Mouse (Mus musculus): Measurements from ENCODE around the gene Rgs14. TPM values are rescaled to one million over a fixed set of nuclear protein-coding genes. Genes with fewer than 3 reads are reported as not detected.

Rgs14 gene
- polyA plus RNA-seq, 1 experiment from 2014 or later = 62.3 TPM

DNA sequence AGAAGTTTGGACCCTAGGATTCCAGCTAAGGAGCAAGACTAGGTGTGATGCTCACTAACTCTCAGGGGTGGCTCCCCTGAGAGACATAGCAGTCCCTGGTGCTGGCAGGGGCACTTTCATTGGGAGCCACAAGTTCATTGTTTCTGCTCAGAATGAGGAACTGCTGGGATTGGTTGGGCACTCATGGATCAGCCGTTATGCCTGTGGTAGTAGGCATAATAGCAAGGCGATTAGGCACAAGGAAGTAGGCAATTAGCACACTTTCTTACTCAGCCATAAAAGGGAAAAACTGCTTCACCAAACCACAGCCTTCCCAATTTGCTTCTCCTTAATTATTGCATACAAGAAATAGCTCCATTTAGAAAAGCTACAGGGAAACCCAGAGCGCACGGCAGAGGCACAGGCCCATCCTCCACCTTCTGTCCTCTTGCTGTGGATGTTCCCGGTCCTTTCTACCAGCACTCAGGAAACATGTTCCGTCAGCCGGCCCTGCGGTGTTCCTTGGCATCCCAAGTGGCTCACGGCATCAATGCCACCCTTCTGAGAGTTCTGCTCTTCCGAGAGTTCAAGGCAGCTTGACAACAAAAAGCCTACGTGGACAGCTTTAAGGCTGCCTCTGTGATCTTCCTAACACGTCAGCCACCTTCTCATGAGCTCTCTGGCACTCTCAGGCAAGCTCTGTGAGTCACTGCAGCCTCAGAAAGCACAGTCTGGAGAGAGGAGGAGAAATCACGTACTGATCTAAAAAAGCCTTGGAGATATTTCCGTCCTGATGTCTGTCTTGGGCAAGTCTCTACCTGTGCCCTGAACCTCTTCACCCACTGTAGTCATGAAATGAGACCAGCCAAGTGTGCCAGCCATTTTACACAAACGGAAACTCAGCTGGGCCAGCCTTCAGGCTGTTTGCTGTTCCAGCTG, 34.7 kb downstream of the Rgs14 start:
- no peak for DNase-seq (ENCODE audit: low spot score)

DNA sequence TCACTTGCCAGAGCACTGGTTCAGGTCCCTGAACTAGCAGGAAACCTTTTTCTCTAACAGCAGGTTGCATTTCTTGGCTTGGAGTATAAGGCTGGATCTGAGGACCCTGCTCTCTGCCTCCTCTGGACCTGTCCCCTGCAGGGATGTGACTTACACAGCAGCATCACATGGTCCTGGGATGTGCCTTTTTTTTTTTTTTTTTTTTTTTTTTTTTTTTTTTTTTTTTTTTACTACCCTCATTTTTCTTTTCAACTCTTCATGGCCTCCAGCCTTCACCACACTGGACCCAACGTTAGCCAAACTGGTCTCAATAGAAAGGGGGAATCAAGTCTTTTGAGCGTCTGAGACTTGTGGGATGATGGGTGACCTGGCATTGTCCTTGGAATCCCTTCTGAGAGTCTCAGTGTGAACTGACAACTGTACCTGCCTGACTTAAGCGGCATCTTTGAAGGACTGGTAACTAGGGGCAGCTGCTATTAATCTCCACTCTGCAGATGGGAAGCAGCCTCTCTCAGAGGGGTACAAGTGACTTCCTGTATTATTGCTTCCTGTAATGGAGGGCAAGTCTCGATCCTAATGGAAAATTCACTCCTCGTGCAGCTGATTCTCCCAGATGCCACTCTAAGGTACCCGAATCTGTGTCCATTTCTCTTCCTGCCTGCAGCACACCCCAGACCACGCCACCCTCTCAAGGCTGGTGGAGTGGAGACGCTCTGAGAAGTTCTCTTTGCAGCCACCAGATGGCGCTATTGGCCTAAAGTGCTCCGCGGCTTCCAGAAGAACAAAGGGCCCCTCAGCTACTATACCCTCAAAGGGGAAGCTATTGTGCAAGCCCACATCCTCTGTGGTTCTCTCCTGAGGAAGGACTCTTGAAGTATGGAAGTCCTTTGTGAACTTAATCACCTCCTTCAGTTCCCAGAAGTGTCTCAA, 35.6 kb downstream of the Rgs14 start:
- DNase-seq (ENCODE audit: low spot score) = peak; percentile 96

DNA sequence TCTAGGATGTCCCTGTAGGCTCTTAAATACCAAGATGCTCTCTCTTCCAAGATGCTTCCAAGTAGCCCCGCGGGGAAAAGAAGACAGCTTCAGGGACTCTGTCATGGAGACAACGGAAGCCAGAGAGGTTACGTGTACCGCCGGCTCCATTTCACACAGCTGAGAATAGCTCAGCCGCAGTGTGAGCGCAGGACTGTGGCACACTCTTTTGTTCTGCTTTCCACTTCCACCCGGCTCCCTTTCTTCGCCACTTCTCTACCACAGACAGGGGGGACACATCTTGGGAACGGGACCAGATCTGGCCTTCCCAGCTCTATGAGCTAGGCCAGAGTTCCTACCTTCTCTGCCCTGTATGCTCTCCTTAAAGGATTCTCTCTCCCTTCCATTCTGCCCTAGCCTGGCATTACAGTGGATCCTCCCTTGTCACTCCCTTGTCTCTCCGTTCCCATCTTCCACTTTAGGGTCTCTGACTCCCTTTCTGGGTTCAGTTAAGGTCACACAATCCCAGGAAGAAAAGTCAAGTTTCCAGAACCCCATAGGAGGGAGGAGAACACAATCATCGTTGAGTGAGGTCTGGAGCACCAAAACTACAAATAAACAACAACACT, 36.4 kb downstream of the Rgs14 start:
- DNase-seq (ENCODE audit: low spot score) = no peak

DNA sequence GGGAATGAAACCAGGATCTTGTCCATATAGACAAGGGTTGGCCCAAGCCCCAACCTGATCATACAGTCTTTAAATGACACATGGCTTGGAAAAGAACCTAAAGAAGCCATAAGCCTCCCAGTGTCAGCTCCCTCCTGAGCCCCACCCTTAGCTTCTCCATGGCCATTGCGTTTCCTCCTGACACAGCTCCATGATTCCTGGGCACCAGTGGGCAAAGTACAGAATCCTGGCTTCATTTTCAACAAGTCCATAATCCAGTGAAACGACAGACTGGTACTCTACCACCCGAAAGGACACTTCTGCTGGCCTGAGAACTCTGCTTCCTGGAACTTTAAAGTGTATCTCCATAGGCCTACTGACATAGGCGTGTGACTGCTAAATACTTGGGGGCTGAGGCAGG, 37.8 kb downstream of the Rgs14 start:
- DNase-seq (ENCODE audit: low spot score) = no peak

DNA sequence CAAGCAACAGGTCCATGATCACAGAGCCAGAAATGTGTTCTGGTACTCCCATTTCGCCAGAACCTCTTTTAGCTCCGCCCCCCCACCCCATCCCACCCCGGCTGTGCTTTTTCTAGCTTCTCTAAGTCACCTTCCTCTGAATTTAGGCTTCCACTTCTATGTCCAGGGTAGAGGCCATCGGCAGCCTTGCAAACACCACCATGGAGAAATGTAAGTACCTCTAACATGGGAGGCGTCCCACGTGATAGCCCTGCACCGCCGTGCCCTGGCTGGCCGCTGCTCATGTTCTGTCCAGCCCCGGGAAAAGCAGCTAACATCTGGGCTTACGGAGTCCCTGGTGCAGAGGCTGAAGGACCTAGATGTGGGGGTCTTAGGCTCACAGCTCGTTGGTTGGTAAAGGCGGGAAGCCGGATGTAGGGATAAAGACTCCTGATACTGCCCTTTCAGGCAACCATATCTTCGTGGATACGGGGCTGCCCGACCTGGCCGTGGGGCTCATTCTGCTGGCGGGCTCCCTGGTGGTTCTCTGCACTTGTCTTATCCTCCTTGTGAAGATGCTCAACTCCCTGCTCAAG, 39.1 kb downstream of the Rgs14 start:
- DNase-seq (ENCODE audit: low spot score) = no peak

DNA sequence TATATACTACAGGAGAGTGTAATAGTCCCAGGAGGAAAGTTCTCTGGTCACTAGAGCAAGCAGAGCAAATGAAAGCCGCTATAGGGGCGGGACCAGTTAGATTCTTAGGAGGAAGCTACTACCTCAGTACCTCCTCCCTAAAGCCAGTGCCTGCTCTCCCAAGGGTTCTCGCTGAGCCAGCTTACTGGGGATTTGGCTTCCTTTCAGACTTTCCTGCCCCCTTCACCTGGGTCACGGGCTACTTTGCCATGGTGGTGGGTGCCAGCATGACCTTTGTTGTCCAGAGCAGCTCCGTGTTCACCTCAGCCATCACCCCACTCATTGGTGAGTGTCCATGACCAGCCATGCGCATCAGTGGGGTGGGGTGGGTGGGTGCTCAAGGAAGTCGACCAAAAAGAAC, 42.3 kb downstream of the Rgs14 start:
- DNase-seq (ENCODE audit: low spot score) = no peak

DNA sequence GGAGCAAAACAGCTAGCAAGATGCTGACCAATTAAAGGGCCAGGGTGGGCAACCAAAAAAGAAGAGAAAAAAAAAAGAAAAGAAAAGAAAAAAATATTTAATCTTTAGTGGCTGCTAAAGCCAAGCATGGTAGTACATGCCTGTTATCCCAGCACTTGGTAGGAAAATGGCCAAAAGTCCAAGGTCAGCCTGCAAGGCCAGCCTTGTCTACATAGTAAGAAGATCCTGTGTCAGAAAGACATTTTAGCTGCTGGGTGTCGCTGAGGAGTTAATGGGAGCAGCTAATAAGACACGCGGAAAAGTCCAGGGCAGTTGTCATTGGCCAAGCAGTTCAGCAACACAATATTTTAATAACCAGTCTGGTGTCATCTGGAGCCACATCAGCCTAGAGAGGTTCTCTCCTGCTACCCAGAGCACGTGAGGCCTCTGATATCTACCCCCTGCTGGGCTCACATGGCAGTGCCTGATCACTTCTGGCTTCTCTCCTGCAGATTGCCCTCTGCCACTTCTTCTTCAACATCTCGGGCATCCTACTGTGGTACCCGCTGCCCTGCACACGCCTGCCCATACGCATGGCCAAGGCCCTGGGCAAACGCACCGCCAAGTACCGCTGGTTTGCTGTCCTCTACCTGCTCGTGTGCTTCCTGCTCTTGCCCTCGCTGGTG, 43.2 kb downstream of the Rgs14 start:
- no peak for DNase-seq (ENCODE audit: low spot score)

DNA sequence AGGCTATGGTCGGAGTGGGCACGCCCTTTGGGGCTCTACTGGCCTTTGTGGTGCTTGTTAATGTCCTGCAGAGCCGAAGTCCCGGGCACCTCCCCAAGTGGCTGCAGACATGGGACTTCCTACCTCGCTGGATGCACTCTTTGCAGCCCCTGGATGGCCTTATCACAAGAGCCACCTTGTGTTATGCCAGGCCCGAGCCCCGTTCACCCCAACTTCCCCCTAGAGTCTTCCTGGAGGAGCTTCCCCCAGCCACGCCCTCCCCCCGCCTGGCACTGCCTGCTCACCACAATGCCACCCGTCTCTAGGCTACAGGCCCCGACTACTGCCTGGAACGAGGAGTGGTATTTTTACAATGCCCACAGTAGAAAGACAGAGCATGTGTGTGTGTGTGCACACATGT, 43.8 kb downstream of the Rgs14 start:
- DNase-seq (ENCODE audit: low spot score) = no peak

DNA sequence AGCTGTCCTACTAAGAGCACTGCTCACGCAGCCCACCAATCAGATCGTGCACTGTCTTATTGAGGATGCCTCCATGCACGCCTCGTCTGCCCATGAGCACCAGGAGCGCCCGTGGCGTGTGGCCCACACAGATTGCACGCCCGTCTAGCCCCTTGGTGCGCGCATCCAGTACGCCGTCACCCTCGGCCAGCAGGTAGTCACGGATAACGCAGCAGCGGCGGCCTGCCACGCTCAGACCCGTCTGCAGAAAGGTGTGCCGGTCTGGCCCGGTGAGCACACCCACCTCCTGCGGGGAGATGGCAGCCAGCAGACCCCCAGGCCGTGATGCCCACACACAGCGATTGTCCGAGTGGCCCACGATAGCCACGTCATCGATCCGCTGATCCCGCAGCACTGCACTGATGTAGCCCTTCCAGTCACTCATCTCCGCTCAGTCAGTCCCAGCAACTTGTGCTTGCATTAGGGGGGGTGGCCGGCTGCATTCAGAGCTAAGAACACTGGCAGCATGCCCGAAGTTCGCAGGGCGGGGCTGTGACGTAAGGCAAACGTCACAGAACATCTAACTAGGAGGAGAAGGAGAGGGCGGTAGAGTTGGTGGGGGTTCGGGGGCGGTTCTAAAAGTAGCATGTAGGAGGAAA, 45.3 kb downstream of the Rgs14 start, which contains the start of gene Pfn3:
Gene Pfn3, minus strand, starts transcription at position 490 of the 638 bp plus-strand sequence.
- no peak for DNase-seq (ENCODE audit: low spot score)

DNA sequence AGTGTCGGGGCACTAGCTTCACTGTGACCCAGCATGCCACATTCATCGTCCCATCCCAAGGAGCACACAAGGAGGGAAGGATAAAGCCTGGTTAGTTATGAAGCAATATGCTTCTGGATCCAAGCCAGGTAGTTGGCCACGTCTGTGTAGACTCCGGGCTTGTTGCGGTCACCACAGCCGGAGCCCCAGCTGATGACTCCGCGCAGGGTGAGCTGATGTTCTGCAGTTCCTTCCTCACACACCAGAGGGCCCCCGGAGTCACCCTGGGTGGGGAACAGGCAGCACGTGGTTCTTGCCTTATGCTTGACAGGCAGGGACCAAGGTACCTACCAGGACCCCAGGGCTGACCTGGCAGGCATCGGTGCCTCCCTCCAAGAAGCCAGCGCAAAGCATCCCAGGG, 48.5 kb downstream of the Rgs14 start:
- DNase-seq (ENCODE audit: low spot score) = peak; percentile 86

DNA sequence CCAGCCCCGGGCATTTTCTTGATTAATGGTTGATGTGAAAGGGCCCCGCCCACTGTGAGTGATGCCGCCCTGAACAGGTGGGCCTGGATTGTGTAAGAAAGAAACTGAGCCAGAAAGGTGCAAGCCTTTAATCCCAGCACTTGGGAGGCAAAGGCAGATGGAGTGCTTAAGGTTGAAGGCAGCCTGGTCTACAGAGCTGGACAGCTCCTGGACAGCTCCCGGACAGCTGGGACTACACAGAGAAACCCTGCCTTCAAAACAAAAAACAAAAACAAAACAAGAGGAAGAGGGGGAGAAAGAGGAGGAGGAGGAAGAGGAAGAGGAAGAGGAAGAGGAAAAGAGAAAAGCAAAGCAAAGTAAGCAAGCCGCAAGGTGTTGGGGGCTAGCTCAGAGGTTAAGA, 49.6 kb downstream of the Rgs14 start:
- DNase-seq (ENCODE audit: low spot score) = no peak

DNA sequence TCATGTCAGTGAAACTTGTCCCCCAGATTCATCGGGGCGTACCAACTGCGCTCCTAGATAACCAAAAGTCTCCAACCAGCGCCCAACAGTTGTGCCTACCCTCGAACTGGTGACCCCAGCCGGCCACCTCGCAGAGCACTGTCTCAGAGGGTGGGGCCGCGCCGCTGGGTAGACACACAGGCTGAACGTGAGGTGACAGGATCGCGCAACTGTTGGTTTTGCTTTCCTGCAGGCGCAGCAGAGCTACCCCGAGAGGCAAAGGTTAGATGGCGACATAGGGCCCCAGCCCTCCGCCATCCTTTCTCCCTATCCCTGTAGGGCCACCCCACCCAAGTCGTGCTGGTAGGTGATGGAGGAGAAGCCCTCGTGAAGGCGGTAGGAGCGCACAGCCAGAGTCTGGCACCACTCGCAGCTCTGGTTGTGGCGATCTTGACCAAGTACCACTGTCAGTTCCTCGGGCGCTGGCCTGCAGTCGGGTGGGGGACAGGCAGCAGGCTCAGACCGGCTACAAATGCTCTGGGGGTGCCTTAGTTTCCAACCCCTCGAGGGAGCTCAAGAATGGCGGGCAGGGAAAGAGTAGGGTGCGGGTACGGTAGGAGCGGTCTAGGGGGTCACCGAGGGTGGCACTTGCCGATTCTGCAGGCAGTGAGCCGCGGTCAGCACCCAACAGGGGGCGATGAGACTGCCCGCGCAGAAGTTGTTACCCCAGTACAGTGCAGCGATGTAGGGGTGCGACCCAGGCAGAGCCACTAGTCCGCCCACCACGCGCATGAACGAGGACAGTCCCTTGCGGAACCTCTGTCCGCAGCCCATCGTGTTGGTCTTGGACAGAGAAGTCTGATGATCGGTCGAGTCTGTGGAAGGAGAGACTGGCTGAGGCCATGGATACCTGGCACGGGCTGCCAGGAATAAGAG, 50.7 kb downstream of the Rgs14 start:
- no peak for DNase-seq (ENCODE audit: low spot score)

DNA sequence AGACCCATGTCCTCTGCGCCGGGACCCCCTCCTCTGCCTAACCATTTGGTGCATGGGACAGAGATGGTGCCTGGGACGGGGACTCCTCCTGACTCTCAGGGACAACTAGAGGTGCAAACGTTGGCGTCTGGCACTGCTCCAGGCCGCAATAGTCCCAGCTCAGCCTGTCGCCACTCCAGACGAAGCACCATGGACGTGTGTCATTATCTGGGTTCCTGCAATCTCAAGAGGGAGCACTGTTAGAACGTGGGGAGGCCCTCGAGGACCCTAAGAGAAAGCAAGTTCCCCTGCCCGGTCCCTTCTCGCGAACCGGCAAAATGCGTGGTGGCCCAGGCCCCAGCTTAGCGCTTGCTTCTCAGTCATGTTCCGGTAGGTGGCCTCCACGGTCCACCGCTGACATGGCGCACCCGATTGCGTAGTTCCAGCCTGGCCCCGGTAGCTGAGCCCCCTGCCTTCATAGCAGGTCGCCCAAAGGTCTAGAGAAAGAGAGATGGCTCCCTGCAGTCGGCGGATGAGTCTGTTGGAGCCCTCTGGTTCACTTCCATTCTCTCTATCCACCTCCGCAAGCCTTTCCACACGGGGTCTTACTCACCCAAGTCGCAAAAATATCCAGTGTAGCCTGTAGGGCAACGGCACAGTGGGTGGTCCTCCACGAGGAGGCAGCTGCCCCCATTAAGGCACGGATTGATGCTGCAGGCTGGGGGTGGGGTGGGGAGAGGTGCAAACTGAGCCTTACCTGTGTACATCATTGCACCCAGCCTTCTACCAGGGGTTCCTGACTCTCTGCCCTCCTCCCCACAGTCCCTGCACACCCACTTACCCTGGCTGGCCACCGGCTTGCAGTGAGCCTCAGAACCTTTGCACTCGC, 51.6 kb downstream of the Rgs14 start:
- peak; percentile 84 for DNase-seq (ENCODE audit: low spot score)

DNA sequence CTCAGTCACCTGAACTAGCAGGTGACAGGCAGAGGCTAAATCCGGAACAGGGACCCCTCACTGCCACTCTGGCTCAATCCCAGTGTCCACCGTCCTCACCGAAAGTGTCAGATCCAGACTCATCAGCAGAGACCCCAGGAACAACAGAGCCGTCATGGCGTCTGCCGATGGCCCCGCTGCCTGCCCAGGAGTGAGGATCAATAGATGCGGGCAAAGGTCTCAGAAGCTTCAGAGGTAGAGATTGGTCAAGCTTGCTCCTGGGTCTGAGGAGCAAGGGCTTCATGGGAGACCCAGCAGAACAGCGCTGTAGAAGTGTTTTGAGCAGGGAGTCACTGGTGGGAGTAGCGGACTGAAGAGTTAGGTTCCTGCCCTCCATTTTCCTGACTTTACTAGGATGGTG, 57.1 kb downstream of the Rgs14 start, which contains the start of gene F12:
Gene F12, minus strand, starts transcription at position 181 of the 400 bp plus-strand sequence.
- DNase-seq (ENCODE audit: low spot score) = no peak

DNA sequence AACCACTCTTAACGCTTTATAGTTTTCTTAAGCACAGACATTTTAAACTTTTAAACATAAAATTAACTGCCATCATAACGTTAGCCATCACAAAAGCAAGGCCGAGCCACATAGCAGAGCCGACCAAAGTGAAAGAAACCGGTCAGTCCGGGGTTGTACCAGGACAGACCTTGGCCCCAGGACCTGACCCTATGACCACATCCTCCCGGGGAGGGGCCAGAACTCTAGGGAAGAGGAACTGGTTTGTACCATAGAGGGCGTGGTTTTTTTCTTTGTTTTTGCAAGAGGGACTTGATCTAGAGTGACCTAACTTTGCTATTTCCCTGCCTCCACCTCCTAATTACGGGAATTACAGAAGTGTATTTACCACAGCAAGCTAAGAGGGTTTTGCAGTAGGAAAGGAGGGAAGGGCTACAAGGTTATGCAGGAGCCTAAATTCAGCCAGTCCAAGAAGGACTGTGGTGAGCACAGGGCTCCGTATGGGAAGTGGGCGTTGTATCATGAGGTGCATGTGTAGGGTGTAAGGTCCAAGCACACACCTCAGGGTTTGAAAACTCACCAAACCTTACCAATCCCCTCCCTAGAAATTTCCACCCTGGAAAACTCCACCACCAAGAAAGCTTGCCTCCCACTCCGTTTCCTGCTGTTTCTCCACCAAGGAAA, 59.8 kb downstream of the Rgs14 start:
- no peak for DNase-seq (ENCODE audit: low spot score)

DNA sequence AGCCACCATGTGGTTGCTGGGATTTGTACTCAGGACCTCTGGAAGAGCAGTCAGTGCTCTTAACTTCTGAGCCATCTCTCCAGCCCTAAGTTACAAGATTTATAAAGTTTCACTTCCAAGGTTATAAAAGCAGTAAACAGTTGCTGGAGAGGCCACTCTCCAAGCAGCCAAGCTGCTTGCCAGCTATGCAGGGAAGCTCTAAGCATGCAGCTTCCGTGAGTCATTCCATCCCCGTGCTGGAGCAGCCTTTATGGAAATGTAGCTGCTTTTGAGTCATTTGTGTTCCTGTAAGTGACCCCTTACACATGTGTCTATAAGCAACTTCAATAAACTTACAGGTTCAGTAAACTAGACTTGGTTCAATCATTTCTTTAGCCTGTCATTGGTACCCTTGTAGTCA, 61.0 kb downstream of the Rgs14 start:
- DNase-seq (ENCODE audit: low spot score) = no peak

DNA sequence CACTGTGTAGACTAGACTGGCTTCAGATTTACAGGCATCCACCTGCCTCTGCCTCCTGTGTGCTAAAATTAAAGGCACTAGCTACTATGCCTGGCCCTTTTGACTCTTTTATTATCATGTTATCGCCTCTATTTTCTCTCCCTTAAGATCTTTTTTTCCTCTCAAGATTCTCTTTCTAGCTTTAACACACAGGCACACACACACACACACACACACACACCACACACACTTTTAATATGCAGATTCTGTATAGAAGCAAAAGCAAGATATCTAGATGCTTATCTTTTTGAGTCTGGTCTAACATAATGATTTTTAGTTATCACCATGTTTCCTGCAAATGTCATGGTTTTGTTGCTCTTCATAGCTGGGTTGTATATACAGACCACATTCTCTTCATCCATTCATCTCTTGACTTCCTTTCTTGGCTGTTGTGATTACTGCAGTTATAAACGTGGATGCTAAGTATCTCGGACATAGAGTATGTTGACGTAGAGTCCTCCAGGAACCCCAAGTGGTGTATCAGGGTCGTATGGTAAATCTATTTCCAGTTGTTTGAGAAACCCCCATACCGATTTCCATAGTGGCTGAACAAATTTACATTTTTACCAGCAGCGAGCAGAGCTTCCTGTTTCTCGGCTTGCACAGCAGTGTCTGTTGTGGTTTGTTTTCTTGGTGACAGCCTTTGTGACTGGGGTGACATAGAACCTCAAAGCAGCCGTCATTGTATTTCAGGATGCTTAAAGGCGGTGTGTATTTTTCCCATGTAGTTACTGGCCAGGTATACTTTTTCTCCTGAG, 62.6 kb downstream of the Rgs14 start:
- DNase-seq (ENCODE audit: low spot score) = peak; percentile 88
